Mouse (Mus musculus) Patski (cell line): ENCODE results near the gene G3bp1. TPM values are rescaled to one million over a fixed set of nuclear protein-coding genes. Genes with fewer than 3 reads are reported as not detected.

Source experiments
- ATAC-seq: fragments of 100-300 bp; one replicate; pipeline ENCODE4 v1.8.0; 2021
- CTCF ChIA-PET: fragments of 350-600 bp; sonication (Branson Sonifier 250); formaldehyde crosslinking; loops from one replicate; lab custom pipeline; 2022; ENCODE audit warnings: inconsistent platforms; lab: Charles Lee
- POLR2A ChIA-PET: fragments of 350-600 bp; sonication (Branson Sonifier 250); formaldehyde crosslinking; loops from one replicate; lab custom pipeline; 2022; ENCODE audit warnings: antibody characterized with exemption, inconsistent platforms; lab: Charles Lee
- DNase-seq: peaks from one replicate; pipeline ENCODE4 v3.0.0-alpha.2; 2011; ENCODE audit warnings: low read depth, low spot score
- H3K27me3 ChIP-seq: fragments of 371-371 bp; one replicate; pipeline ENCODE4 v1.5.1; 2021
- CTCF ChIP-seq: fragments of 100-300 bp; IDR thresholded peaks from one replicate; pipeline ENCODE4 v1.5.1; 2021
- in situ Hi-C: fragments of 300-500 bp; cut with MboI; formaldehyde crosslinking; loops from 3 replicates; pipeline ENCODE4 v1.11.1; 2018; ENCODE audit warnings: low pct_unique_long_range_greater_than_20kb, mixed read lengths
- polyA plus RNA-seq: library from polyadenylated mRNA; unstranded; gene quantifications from one replicate; pipeline ENCODE4 v1.2.3, GENCODE M21; 2021

The G3bp1 gene
- polyA plus RNA-seq, 1 experiment from 2014 or later, result 53.9 TPM

GRCm38 (mm10) chr11:55533378-55533777 is 63.9 kb downstream of the G3bp1 start:
- in situ Hi-C loops, result no loop called here
- ATAC-seq (no peak), DNase-seq (no peak)
- H3K27me3 ChIP-seq, result peaks cover 11% of the 10 kb centered on the region
- CTCF ChIA-PET, result no interaction called here
- TF ChIP-seq CTCF, result no peak
- POLR2A ChIA-PET, result no interaction called here

GRCm38 (mm10) chr11:55534766-55535165 is 65.3 kb downstream of the G3bp1 start:
- ATAC-seq (no peak), DNase-seq (no peak)
- POLR2A ChIA-PET, result no interaction called here
- H3K27me3 ChIP-seq, result peaks cover 11% of the 10 kb centered on the region
- no peak for TF ChIP-seq CTCF
- CTCF ChIA-PET, result interaction anchor here (0.7 kb wide), 1 partner anchor 16 kb away, joined by 3 read pairs; no protein-coding TSS in a partner anchor
- in situ Hi-C loops, result no loop called here

GRCm38 (mm10) chr11:55542128-55542527 is 72.6 kb downstream of the G3bp1 start:
- ATAC-seq (no peak), DNase-seq (no peak)
- CTCF ChIA-PET, result no interaction called here
- H3K27me3 ChIP-seq, result peaks cover 12% of the 10 kb centered on the region
- in situ Hi-C loops, result no loop called here
- TF ChIP-seq CTCF, result no peak
- POLR2A ChIA-PET, result no interaction called here

GRCm38 (mm10) chr11:55542671-55543070 is 73.2 kb downstream of the G3bp1 start:
- no peak for TF ChIP-seq CTCF
- POLR2A ChIA-PET, result no interaction called here
- CTCF ChIA-PET, result no interaction called here
- in situ Hi-C loops, result no loop called here
- no peak for ATAC-seq
- no peak for DNase-seq
- H3K27me3 ChIP-seq, result peaks cover 9% of the 10 kb centered on the region

- TF ChIP-seq CTCF, result peak; percentile 37
- ChIA-PET POLR2A (no interaction called here), CTCF (interaction anchor here (1.0 kb wide), 1 partner anchor 426 kb away, joined by 3 read pairs; no protein-coding TSS in a partner anchor)
- DNase-seq (no peak), ATAC-seq (no peak)
- in situ Hi-C loops, result no loop called here
- H3K27me3 ChIP-seq, result peaks cover 12% of the 10 kb centered on the region
Observed at GRCm38 (mm10) chr11:55545690-55546089, 76.2 kb downstream of the G3bp1 start.

Other genes starting within 250 kb of the G3bp1 start
- gene Fat2, start 133.1 kb upstream of the G3bp1 start, polyA plus RNA-seq, result 4.2 TPM
- gene Sparc, start 46.5 kb upstream of the G3bp1 start, polyA plus RNA-seq, result 789 TPM
- 254 TPM for gene Atox1, start 8.4 kb upstream of the G3bp1 start, polyA plus RNA-seq
- gene Glra1, start 138.5 kb downstream of the G3bp1 start, polyA plus RNA-seq, result not detected